Mouse (Mus musculus) liver, embryonic 12.5 days (tissue): ENCODE data around the gene Vmn2r36. TPM values are rescaled to one million over a fixed set of nuclear protein-coding genes. Genes with fewer than 3 reads are reported as not detected.
"Not testable (repeated sequence)": the region's sequence is repeated elsewhere in the genome, so short reads cannot be mapped to it uniquely, and the experiment has no call there.

Experiments
- ATAC-seq: fragments of 200-750 bp; cut with Nextera tagmentation; 2 replicates; pipeline ENCODE4 v1.8.0; 2017; ENCODE audit warnings: moderate number of reproducible peaks, mild to moderate bottlenecking, moderate library complexity
- H3K27ac ChIP-seq: fragments of 300-500 bp; sonication (generic); 2 replicates; pipeline ENCODE4 v1.5.1; 2016; ENCODE audit warnings: mild to moderate bottlenecking
- H3K27me3 ChIP-seq: fragments of 300-500 bp; sonication (generic); replicated peaks from 2 replicates; pipeline ENCODE4 v1.6.1; 2016; ENCODE audit warnings: mild to moderate bottlenecking, moderate library complexity
- H3K36me3 ChIP-seq: fragments of 300-500 bp; sonication (generic); 2 replicates; pipeline ENCODE4 v1.6.1; 2016; ENCODE audit warnings: mild to moderate bottlenecking, moderate library complexity
- H3K4me1 ChIP-seq: fragments of 300-500 bp; sonication (generic); 2 replicates; pipeline ENCODE4 v1.6.1; 2016
- H3K4me2 ChIP-seq: fragments of 300-500 bp; sonication (generic); 2 replicates; pipeline ENCODE4 v1.6.1; 2016; ENCODE audit warnings: mild to moderate bottlenecking, moderate library complexity
- H3K4me3 ChIP-seq: fragments of 300-500 bp; sonication (generic); 2 replicates; pipeline ENCODE4 v1.5.1; 2016; ENCODE audit warnings: mild to moderate bottlenecking, moderate library complexity
- H3K9ac ChIP-seq: fragments of 300-500 bp; sonication (generic); 2 replicates; pipeline ENCODE4 v1.6.1; 2016; ENCODE audit warnings: mild to moderate bottlenecking, moderate library complexity
- H3K9me3 ChIP-seq: fragments of 300-500 bp; sonication (generic); replicated peaks from 2 replicates; pipeline ENCODE4 v1.6.1; 2016; ENCODE audit warnings: mild to moderate bottlenecking, moderate library complexity
- WGBS: fragments of 180-500 bp; shearing (Covaris S2); methylation state at CpG from one replicate; pipeline ENCODE4 v1.1.7; 2016; ENCODE audit not compliant: insufficient replicate concordance; 5-methylcytosine and 5-hydroxymethylcytosine counted together
- polyA plus RNA-seq: library from polyadenylated mRNA; unstranded; fragments of >200 nt; fragmentation: Nextera tagmentation; extraction: Ambion mirVana; gene quantifications from 2 replicates; pipeline ENCODE4 v1.2.1, GENCODE M21; 2016

The Vmn2r36 gene
- polyA plus RNA-seq, result not detected in 2 replicates

DNA sequence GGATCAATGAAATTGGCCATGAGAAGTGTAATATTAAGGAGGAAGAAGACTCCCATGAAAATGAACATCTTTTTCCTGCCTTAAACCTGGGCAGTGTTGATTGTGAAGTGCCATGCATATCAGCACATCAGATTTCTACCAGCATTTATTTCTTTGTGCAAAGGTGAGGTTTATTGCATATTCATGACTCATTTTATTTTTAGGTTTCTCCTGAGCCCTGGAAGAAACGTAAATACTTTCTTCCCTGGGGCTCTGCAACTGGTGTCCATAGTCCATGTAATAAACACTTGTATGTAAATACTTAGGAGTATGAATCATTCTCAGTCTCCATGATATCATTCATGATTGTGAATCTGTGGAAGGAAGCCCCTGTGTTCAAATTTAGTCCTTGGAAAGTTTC lies at the start of gene Vmn2r36:
Gene Vmn2r36 (minus strand): TSS at position 101 of the 400 bp plus-strand sequence.
- not testable (repeated sequence) for ATAC-seq, H3K36me3 ChIP-seq

More for the DNA sequence above, at the start of gene Vmn2r36:
- not testable (repeated sequence) for H3K27ac ChIP-seq, H3K4me3 ChIP-seq, H3K4me2 ChIP-seq, H3K9me3 ChIP-seq, H3K27me3 ChIP-seq, H3K4me1 ChIP-seq, H3K9ac ChIP-seq
- no CpG with 5 or more reads among the region's 1 CpGs for WGBS

Other genes with a start within 250 kb of the Vmn2r36 start
- not detected in 2 replicates for gene Vmn2r34, start 213.0 kb downstream of the Vmn2r36 start, polyA plus RNA-seq
- gene Vmn2r35, start 82.6 kb downstream of the Vmn2r36 start, polyA plus RNA-seq, result not detected in 2 replicates